Mouse (Mus musculus) gastrocnemius, adult 2 months (tissue): ENCODE results near the gene Foxo1. TPM values are rescaled to one million over a fixed set of nuclear protein-coding genes. Genes with fewer than 3 reads are reported as not detected.

Experiments used
- DNase-seq: peaks from one replicate; pipeline ENCODE4 v3.0.0; 2022
- H3K27ac ChIP-seq: fragments of 200-600 bp; 2 replicates; pipeline ENCODE4 v1.8.1; 2022; ENCODE audit warnings: mild to moderate bottlenecking
- H3K4me3 ChIP-seq: fragments of 200-600 bp; 2 replicates; pipeline ENCODE4 v1.8.1; 2022; ENCODE audit warnings: mild to moderate bottlenecking, moderate library complexity
- CTCF ChIP-seq: fragments of 200-600 bp; IDR thresholded peaks from 2 replicates; pipeline ENCODE4 v1.8.1; 2022; ENCODE audit warnings: antibody characterized with exemption, mild to moderate bottlenecking, moderate library complexity
- intact Hi-C: fragments of 180-260 bp; cut with DNase I; formaldehyde crosslinking; loops from one replicate; pipeline ENCODE4 v1.15.1; 2025
- total RNA-seq, 2 experiments: library from RNA; stranded (reverse); gene quantifications; 2 replicates each; pipeline ENCODE4 v1.2.3; 2021

Foxo1 gene
- total RNA-seq, 2 experiments from 2014 or later = 31.2 to 36.6 TPM

- intact Hi-C loops = no loop called here
- DNase-seq = no peak
Measured at GRCm38 (mm10) chr3:52396121-52396731, 128.1 kb downstream of the Foxo1 start.

DNA sequence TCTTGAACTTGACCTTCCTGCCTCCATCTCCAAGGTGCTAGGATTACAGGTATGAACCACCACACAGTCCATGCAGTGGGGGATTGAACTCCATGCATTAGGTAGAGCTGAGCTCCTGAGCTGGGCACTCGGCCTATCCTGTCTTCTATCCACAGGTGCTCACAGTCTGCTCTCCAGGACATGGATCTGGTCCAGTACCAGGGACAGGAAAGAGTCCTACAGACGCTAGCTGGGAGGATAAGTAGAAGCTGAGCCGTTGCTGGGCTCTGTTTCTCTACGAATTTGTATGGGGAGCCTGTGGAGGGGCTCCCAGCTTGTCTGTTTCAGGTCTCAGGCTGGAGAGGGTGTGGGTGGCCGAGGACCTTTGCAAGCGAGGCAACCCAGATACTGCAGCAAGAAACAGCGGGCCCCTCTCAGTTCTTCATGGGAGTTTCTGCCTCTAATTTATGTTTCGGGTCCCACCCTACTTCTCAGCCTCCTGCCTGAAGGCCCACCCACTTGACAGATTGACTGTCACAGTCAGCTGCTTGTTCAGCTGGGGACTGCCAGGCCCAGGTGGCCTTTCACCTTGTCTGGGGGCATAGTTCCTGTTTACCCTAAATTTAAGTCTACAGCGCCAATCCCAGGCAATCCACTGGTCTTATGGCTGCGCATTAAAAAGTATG, 128.9 kb downstream of the Foxo1 start:
- no peak overlapping the region for H3K4me3 ChIP-seq
- no peak for DNase-seq
- H3K27ac ChIP-seq = no peak overlapping the region
- intact Hi-C loops = no loop called here
- TF ChIP-seq CTCF = no peak

More at GRCm38 (mm10) chr3:52396121-52396731, 128.1 kb downstream of the Foxo1 start:
- Histone ChIP-seq H3K4me3 (no peak overlapping the region), H3K27ac (no peak overlapping the region)
- TF ChIP-seq CTCF = no peak

DNA sequence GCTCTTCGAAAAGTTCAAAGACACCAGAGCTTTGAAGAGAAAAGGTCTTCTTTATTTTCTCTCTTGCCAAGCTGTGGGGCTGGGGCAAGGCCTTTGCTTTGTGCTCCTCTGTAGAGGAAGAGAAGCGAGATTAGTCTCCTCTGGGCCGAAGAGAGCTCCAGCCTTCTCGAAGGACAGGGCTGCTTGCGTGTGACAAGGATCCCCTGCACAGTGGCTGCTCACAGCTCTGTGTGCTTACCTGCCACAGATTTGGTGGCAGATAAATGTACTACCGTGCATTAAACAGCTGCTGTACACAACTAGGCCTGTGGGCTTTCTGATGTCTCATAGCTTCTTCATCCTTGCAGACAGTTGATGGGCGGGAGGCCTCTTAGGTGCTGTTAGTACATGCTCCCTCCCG, 129.8 kb downstream of the Foxo1 start:
- DNase-seq = no peak
- Histone ChIP-seq H3K4me3 (no peak overlapping the region), H3K27ac (no peak overlapping the region)
- intact Hi-C loops = no loop called here
- no peak for TF ChIP-seq CTCF

DNA sequence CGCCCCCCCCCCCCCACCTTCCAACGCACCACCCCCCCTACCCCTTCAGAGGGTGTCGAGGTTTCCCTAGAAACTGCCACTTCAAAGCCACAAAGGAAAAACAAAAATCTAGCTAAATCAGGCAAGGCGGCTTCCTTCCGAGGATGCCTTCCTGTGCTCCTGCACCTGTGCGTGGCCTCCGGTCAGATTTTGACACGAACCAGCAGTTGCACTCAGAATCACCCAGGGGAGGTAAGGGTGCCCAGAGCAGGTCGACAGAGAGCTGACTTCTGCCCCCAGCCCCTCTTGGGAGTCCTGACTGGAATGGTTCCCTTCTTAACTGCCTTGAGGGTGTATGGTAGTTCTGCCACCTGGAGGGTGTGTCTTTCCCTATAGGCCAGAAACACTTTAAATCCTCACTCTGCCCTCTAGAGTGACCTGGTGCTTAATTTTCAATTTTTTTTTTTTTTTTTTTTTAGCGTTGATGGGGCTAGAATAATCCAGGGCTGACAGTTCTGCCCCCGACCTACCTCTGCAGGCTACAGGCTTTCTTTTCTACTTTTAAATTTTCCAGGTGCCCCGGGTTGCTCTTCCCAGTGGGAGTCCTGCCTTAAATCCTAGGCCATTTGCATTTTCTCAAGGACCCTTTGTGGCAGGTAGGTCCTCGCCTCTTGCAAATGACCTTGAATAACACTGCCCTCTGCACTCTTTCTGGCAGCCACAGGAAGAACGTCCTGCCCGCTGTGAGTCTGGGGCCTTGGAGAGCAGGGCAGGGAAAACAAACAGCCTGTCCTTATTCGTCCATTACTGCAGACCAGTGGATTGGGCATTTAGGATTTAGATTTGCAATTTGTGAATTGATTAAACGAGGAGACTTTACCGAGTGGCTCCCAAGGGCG, 132.4 kb downstream of the Foxo1 start:
- TF ChIP-seq CTCF = no peak
- peak overlapping the region; percentile 83 for H3K27ac ChIP-seq
- intact Hi-C loops = loop anchor here (5.0 to 10.0 kb wide), 2 partner anchors 133 to 184 kb away; partner anchors contain the start of gene Foxo1
- no peak for DNase-seq
- peak overlapping the region; percentile 72 for H3K4me3 ChIP-seq

- TF ChIP-seq CTCF = peak; percentile 32; the same call in 1 of the 2 replicates
- DNase-seq = peak; percentile 71
- intact Hi-C loops = loop anchor here (5.0 to 10.0 kb wide), 2 partner anchors 134 to 183 kb away; partner anchors contain the start of gene Foxo1
- Histone ChIP-seq H3K27ac (peak overlapping the region; percentile 83), H3K4me3 (peak overlapping the region; percentile 72)
Measured at GRCm38 (mm10) chr3:52401162-52401928, 133.2 kb downstream of the Foxo1 start.

Other genes with a start within 250 kb of the Foxo1 start
- gene Maml3, start 163.3 kb upstream of the Foxo1 start, total RNA-seq = 1 to 10 TPM; 2.0 to 2.5 TPM